Mouse (Mus musculus): ENCODE results near the gene Tnk2.

Gene Tnk2

GRCm38 (mm10) chr16:32660557-32661321 is 17.1 kb downstream of the Tnk2 start:
- peak; percentile 89 for DNase-seq

GRCm38 (mm10) chr16:32661493-32661921 is 17.8 kb downstream of the Tnk2 start:
- peak; percentile 58 for DNase-seq

GRCm38 (mm10) chr16:32662372-32662771 is 18.7 kb downstream of the Tnk2 start:
- DNase-seq = peak; percentile 54

GRCm38 (mm10) chr16:32663231-32663858 is 19.7 kb downstream of the Tnk2 start:
- peak; percentile 75 for DNase-seq

- no peak for DNase-seq
Observed at GRCm38 (mm10) chr16:32664211-32664610, 20.5 kb downstream of the Tnk2 start.

- DNase-seq = no peak
Observed at GRCm38 (mm10) chr16:32665851-32666665, 22.4 kb downstream of the Tnk2 start.

- DNase-seq = no peak
Observed at GRCm38 (mm10) chr16:32666671-32667551, 23.2 kb downstream of the Tnk2 start.

- no peak for DNase-seq
Observed at GRCm38 (mm10) chr16:32667552-32667872, 23.8 kb downstream of the Tnk2 start.

- no peak for DNase-seq
Observed at GRCm38 (mm10) chr16:32668030-32668429, 24.4 kb downstream of the Tnk2 start.

GRCm38 (mm10) chr16:32668472-32668871 is 24.8 kb downstream of the Tnk2 start:
- no peak for DNase-seq

GRCm38 (mm10) chr16:32669243-32669642 is 25.6 kb downstream of the Tnk2 start:
- DNase-seq = no peak

GRCm38 (mm10) chr16:32670354-32671124 is 26.9 kb downstream of the Tnk2 start:
- DNase-seq = no peak

- DNase-seq = no peak
Observed at GRCm38 (mm10) chr16:32671206-32671887, 27.7 kb downstream of the Tnk2 start.

- DNase-seq = no peak
Observed at GRCm38 (mm10) chr16:32672250-32672649, 28.6 kb downstream of the Tnk2 start.

- no peak for DNase-seq
Observed at GRCm38 (mm10) chr16:32672861-32673560, 29.3 kb downstream of the Tnk2 start.

- DNase-seq = no peak
Observed at GRCm38 (mm10) chr16:32674121-32674740, 30.6 kb downstream of the Tnk2 start.

GRCm38 (mm10) chr16:32677040-32677700 is 33.5 kb downstream of the Tnk2 start:
- no peak for DNase-seq

- DNase-seq = no peak
Observed at GRCm38 (mm10) chr16:32677903-32678302, 34.2 kb downstream of the Tnk2 start.

- DNase-seq = no peak
Observed at GRCm38 (mm10) chr16:32678812-32679211, 35.1 kb downstream of the Tnk2 start.

- DNase-seq = no peak
Observed at GRCm38 (mm10) chr16:32679976-32680375, 36.3 kb downstream of the Tnk2 start.
